Comparison of ENCODE assay signal across 8 mouse cellular contexts in the genomic region with DNA sequence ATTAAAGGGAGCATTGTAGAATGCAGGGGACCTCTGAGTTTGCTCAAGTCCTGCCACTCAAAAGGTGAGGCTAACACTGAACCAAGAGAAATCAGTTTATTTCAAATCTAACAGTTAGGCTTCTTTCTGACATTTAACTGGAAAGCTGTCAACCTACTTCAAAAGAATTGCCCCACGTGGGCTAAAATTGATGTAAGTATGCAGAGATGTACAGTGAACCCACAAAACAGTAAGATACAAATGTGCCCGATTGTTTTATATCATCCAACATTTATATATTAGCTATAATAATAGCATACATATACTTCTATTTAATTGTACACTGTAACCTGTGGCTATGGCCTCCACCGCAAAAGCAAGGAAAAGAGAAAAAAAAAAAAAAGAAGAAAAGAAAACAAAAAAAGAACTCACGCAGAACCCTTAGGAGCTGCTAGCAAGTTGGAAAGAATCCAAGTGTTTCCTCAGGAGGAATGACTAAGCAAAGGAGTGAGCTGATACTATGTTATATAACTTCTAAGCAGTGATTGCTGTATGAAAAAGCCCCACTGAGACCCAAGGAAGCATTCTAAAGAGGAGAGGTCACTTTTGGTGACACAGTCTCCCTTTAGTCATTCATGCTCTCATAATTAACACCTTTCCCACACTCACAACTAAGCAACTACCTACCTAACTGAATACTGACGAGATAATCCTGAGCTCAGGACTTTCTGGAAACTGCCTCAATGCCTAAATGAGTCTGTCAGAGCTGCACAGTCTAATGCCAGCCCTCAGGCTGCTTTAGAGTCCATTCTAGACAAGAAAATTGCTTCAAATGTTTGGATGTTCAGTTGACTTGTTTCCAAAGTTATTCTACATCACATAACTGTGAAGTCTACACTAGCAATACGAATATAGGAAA.
DNase-seq lines count a peak whose midpoint lies in the region.

No protein-coding gene starts in this region.

- peak; percentile 7 for DNase-seq in embryo, embryonic 11.5 days (ENCODE audit: low read depth, low spot score)
- no peak for DNase-seq in embryo, embryonic 10.5 days (ENCODE audit: low spot score)
- DNase-seq in kidney, postnatal 36 days, result peak; percentile 4 to 66
- no peak for DNase-seq in kidney, postnatal 25 days
- DNase-seq in Muller cell, postnatal 12 days (ENCODE audit: inconsistent ontology term), result peak; percentile 45
- peak; percentile 34 to 43 for DNase-seq in left cerebral cortex, adult 9 months (ENCODE audit: low spot score in 2 of 2)
- DNase-seq in urinary bladder, adult 2 months (ENCODE audit: low spot score), result no peak
- no peak for DNase-seq in thymus, postnatal 36 days

Comparison
In these comparisons a context has a peak if more than half of its experiments do, and no peak if none do; other contexts are left out.
1. DNase-seq: peak in embryo, embryonic 11.5 days (single experiment), kidney, postnatal 36 days (2 of 2), Muller cell, postnatal 12 days (single experiment) and left cerebral cortex, adult 9 months (2 of 2); none in embryo, embryonic 10.5 days (single experiment), kidney, postnatal 25 days (0 of 2), urinary bladder, adult 2 months (single experiment) and thymus, postnatal 36 days (0 of 2).